Mouse (Mus musculus) erythroblast, embryonic 14.5 days (primary cell): Measurements from ENCODE around the gene Tor2a.
A peak's percentile ranks its signal among the peaks of the same experiment; 100 is the strongest.

Experiments
- GATA1 ChIP-seq: IDR thresholded peaks from 2 replicates; pipeline ENCODE4 v1.6.1; 2012; ENCODE audit warnings: low read length, inconsistent platforms, mixed read lengths
- TAL1 ChIP-seq: IDR thresholded peaks from 3 replicates; pipeline ENCODE4 v1.6.1; 2012; ENCODE audit warnings: low read length, inconsistent platforms, mixed read lengths

- TF ChIP-seq GATA1 (peak; percentile 66), TAL1 (no peak)
Measured at GRCm38 (mm10) chr2:32769327-32770085, 12.5 kb downstream of the Tor2a start.
